Mouse (Mus musculus): ENCODE data around the gene Rab5b. TPM values are rescaled to one million over a fixed set of nuclear protein-coding genes. Genes with fewer than 3 reads are reported as not detected.

Gene Rab5b
- total and polyA plus RNA-seq, 2 experiments from 2014 or later, result 51.2 to 75.3 TPM

DNA sequence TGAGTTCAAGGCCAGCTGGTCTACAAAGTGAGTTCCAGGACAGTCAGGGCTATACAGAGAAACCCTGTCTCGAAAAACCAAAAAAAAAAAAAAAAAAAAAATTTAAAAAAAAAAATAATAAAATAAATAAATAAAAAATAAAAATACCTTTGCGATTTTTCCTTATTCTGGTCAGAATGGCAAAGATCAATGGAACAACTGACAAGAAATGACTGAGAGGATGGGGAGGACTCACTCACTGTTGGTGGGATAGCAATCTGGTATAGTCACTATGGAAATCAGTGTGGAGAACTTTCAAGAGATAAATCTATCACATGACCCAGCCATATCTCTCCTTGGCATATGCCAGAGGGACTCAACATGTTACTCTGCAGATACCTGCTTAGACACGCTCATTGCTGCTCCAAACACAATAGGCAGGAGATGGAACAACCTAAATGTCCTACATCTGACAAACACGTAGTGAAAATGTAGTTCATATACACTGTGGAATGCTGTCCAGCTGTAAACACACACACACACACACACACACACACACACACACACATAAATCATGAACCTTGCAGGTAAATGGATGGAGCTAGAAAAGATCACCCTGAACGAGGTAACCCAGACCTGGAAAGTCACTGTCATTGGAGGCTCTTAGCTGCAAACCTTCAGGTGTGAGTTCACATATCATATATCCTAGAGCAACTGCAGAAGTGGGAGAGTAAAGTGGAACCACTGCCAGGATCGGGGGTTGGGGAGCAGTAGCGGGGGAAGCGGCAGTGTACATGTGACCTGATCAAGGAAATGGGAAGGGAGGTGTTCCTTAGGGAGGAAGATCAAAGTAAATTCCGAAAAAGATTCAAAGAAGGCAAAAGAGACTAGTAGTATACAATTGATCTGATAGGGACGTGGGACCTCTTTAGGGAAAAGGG is 68.4 kb downstream of the Rab5b start:
- no peak overlapping the region for H3K27ac ChIP-seq (ENCODE audit: low read depth)
- H3K27me3 ChIP-seq (ENCODE audit: control insufficient read depth, insufficient read depth, low read length), result no peaks in the 10 kb centered on the region
- TF ChIP-seq EP300 (IDR thresholded peaks at IDR 0.05; ENCODE audit: low read depth) (no peak), CTCF (IDR thresholded peaks at IDR 0.05; ENCODE audit: low read depth) (no peak)
- 77% methylated on average over 10 of the region's 10 CpGs for WGBS
- no peaks in the 10 kb centered on the region for H3K9me3 ChIP-seq (replicated peaks; ENCODE audit: control insufficient read depth, low read length)
- H3K4me2 ChIP-seq (ENCODE audit: low read depth, low read length), result no peak overlapping the region
- ATAC-seq (ENCODE audit: insufficient read depth, low read depth) (no peak), DNase-seq (ENCODE audit: low spot score) (no peak)
- H3K9ac ChIP-seq (replicated peaks; ENCODE audit: low read depth, low read length), result no peak overlapping the region
- H3K36me3 ChIP-seq (replicated peaks; ENCODE audit: control insufficient read depth, insufficient read depth, low read length), result peaks cover 15% of the 10 kb centered on the region
- peaks cover 6% of the 10 kb centered on the region for H3K4me1 ChIP-seq (ENCODE audit: control insufficient read depth, insufficient read depth)
- H3K4me3 ChIP-seq (ENCODE audit: low read depth, low read length), result no peak overlapping the region

Other genes with a start within 250 kb of the Rab5b start
- 40.8 and 42.1 TPM in 2 replicates for gene Smarcc2, start 237.0 kb downstream of the Rab5b start, total RNA-seq (2014; rRNA removed; ENCODE audit: low replicate concordance)
- gene Smarcc2, start 237.0 kb downstream of the Rab5b start, polyA plus RNA-seq (2015; fragmentation: Nextera tagmentation; extraction: Ambion mirVana), result 31.9 and 32.9 TPM in 2 replicates
- gene Myl6, start 202.1 kb downstream of the Rab5b start, total RNA-seq (2014; rRNA removed; ENCODE audit: low replicate concordance), result 606 and 830 TPM in 2 replicates
- 791 and 823 TPM in 2 replicates for gene Myl6, start 202.1 kb downstream of the Rab5b start, polyA plus RNA-seq (2015; fragmentation: Nextera tagmentation; extraction: Ambion mirVana)
- gene Myl6b, start 197.6 kb downstream of the Rab5b start, total RNA-seq (2014; rRNA removed; ENCODE audit: low replicate concordance), result 3.2 and 4.8 TPM in 2 replicates
- gene Myl6b, start 197.6 kb downstream of the Rab5b start, polyA plus RNA-seq (2015; fragmentation: Nextera tagmentation; extraction: Ambion mirVana), result 4.6 and 4.9 TPM in 2 replicates
- 38.2 and 41.5 TPM in 2 replicates for gene Esyt1, start 170.4 kb downstream of the Rab5b start, total RNA-seq (2014; rRNA removed; ENCODE audit: low replicate concordance)
- 12.6 and 13.0 TPM in 2 replicates for gene Esyt1, start 170.4 kb downstream of the Rab5b start, polyA plus RNA-seq (2015; fragmentation: Nextera tagmentation; extraction: Ambion mirVana)
- gene Zc3h10, start 148.5 kb downstream of the Rab5b start, total RNA-seq (2014; rRNA removed; ENCODE audit: low replicate concordance), result 13.8 and 24.4 TPM in 2 replicates
- 6.1 and 8.1 TPM in 2 replicates for gene Zc3h10, start 148.5 kb downstream of the Rab5b start, polyA plus RNA-seq (2015; fragmentation: Nextera tagmentation; extraction: Ambion mirVana)
- 577 and 617 TPM in 2 replicates for gene Rpl41, start 147.0 kb downstream of the Rab5b start, total RNA-seq (2014; rRNA removed; ENCODE audit: low replicate concordance)
- 2,108 and 2,189 TPM in 2 replicates for gene Rpl41, start 147.0 kb downstream of the Rab5b start, polyA plus RNA-seq (2015; fragmentation: Nextera tagmentation; extraction: Ambion mirVana)
- 50.2 and 58.2 TPM in 2 replicates for gene Pa2g4, start 130.3 kb downstream of the Rab5b start, total RNA-seq (2014; rRNA removed; ENCODE audit: low replicate concordance)
- 72.4 and 74.3 TPM in 2 replicates for gene Pa2g4, start 130.3 kb downstream of the Rab5b start, polyA plus RNA-seq (2015; fragmentation: Nextera tagmentation; extraction: Ambion mirVana)
- 6.9 and 10.6 TPM in 2 replicates for gene Erbb3, start 106.6 kb downstream of the Rab5b start, total RNA-seq (2014; rRNA removed; ENCODE audit: low replicate concordance)
- gene Erbb3, start 106.6 kb downstream of the Rab5b start, polyA plus RNA-seq (2015; fragmentation: Nextera tagmentation; extraction: Ambion mirVana), result 3.0 and 3.1 TPM in 2 replicates
- gene Rps26, start 69.5 kb downstream of the Rab5b start, total RNA-seq (2014; rRNA removed; ENCODE audit: low replicate concordance), result 1,086 and 1,110 TPM in 2 replicates
- gene Rps26, start 69.5 kb downstream of the Rab5b start, polyA plus RNA-seq (2015; fragmentation: Nextera tagmentation; extraction: Ambion mirVana), result 341 and 360 TPM in 2 replicates
- gene Ikzf4, start 50.3 kb downstream of the Rab5b start, total RNA-seq (2014; rRNA removed; ENCODE audit: low replicate concordance), result 0.11 and 1.4 TPM in 2 replicates
- gene Ikzf4, start 50.3 kb downstream of the Rab5b start, polyA plus RNA-seq (2015; fragmentation: Nextera tagmentation; extraction: Ambion mirVana), result 0.52 and 0.59 TPM in 2 replicates
- 17.2 and 21.4 TPM in 2 replicates for gene Suox, start 22.2 kb downstream of the Rab5b start, total RNA-seq (2014; rRNA removed; ENCODE audit: low replicate concordance)
- 11.9 and 12.5 TPM in 2 replicates for gene Suox, start 22.2 kb downstream of the Rab5b start, polyA plus RNA-seq (2015; fragmentation: Nextera tagmentation; extraction: Ambion mirVana)
- 7.7 and 23.2 TPM in 2 replicates for gene Pmel, start 7.9 kb upstream of the Rab5b start, total RNA-seq (2014; rRNA removed; ENCODE audit: low replicate concordance)
- 2.0 and 3.0 TPM in 2 replicates for gene Pmel, start 7.9 kb upstream of the Rab5b start, polyA plus RNA-seq (2015; fragmentation: Nextera tagmentation; extraction: Ambion mirVana)
- 71.8 and 74.7 TPM in 2 replicates for gene Cdk2, start 8.8 kb upstream of the Rab5b start, total RNA-seq (2014; rRNA removed; ENCODE audit: low replicate concordance)
- 50.9 and 53.0 TPM in 2 replicates for gene Cdk2, start 8.8 kb upstream of the Rab5b start, polyA plus RNA-seq (2015; fragmentation: Nextera tagmentation; extraction: Ambion mirVana)
- gene Dgka, start 48.6 kb upstream of the Rab5b start, total RNA-seq (2014; rRNA removed; ENCODE audit: low replicate concordance), result 4.8 and 6.8 TPM in 2 replicates
- 4.8 and 5.2 TPM in 2 replicates for gene Dgka, start 48.6 kb upstream of the Rab5b start, polyA plus RNA-seq (2015; fragmentation: Nextera tagmentation; extraction: Ambion mirVana)
- gene Pym1, start 51.6 kb upstream of the Rab5b start, total RNA-seq (2014; rRNA removed; ENCODE audit: low replicate concordance), result 37.1 and 49.2 TPM in 2 replicates
- gene Pym1, start 51.6 kb upstream of the Rab5b start, polyA plus RNA-seq (2015; fragmentation: Nextera tagmentation; extraction: Ambion mirVana), result 13.7 and 16.5 TPM in 2 replicates
- 5.1 and 9.0 TPM in 2 replicates for gene Mmp19, start 94.6 kb upstream of the Rab5b start, total RNA-seq (2014; rRNA removed; ENCODE audit: low replicate concordance)
- gene Mmp19, start 94.6 kb upstream of the Rab5b start, polyA plus RNA-seq (2015; fragmentation: Nextera tagmentation; extraction: Ambion mirVana), result 1.00 and 1.5 TPM in 2 replicates
- gene Dnajc14, start 107.8 kb upstream of the Rab5b start, total RNA-seq (2014; rRNA removed; ENCODE audit: low replicate concordance), result 28.6 and 29.7 TPM in 2 replicates
- gene Dnajc14, start 107.8 kb upstream of the Rab5b start, polyA plus RNA-seq (2015; fragmentation: Nextera tagmentation; extraction: Ambion mirVana), result 27.6 and 29.8 TPM in 2 replicates
- 17.9 and 24.4 TPM in 2 replicates for gene Tmem198b, start 108.1 kb upstream of the Rab5b start, total RNA-seq (2014; rRNA removed; ENCODE audit: low replicate concordance)
- gene Tmem198b, start 108.1 kb upstream of the Rab5b start, polyA plus RNA-seq (2015; fragmentation: Nextera tagmentation; extraction: Ambion mirVana), result 11.1 and 11.6 TPM in 2 replicates
- 19.4 and 20.0 TPM in 2 replicates for gene Sarnp, start 121.1 kb upstream of the Rab5b start, total RNA-seq (2014; rRNA removed; ENCODE audit: low replicate concordance)
- 135 and 141 TPM in 2 replicates for gene Sarnp, start 121.1 kb upstream of the Rab5b start, polyA plus RNA-seq (2015; fragmentation: Nextera tagmentation; extraction: Ambion mirVana)
- 27.6 and 32.1 TPM in 2 replicates for gene Ormdl2, start 125.4 kb upstream of the Rab5b start, total RNA-seq (2014; rRNA removed; ENCODE audit: low replicate concordance)
- 20.2 and 26.7 TPM in 2 replicates for gene Ormdl2, start 125.4 kb upstream of the Rab5b start, polyA plus RNA-seq (2015; fragmentation: Nextera tagmentation; extraction: Ambion mirVana)
- 1.6 and 6.7 TPM in 2 replicates for gene Gdf11, start 195.5 kb upstream of the Rab5b start, total RNA-seq (2014; rRNA removed; ENCODE audit: low replicate concordance)
- 1.5 and 1.7 TPM in 2 replicates for gene Gdf11, start 195.5 kb upstream of the Rab5b start, polyA plus RNA-seq (2015; fragmentation: Nextera tagmentation; extraction: Ambion mirVana)
- gene Cd63, start 204.7 kb upstream of the Rab5b start, total RNA-seq (2014; rRNA removed; ENCODE audit: low replicate concordance), result 32.9 and 72.6 TPM in 2 replicates
- 381 and 398 TPM in 2 replicates for gene Cd63, start 204.7 kb upstream of the Rab5b start, polyA plus RNA-seq (2015; fragmentation: Nextera tagmentation; extraction: Ambion mirVana)
- 7.6 and 14.3 TPM in 2 replicates for gene Rdh5, start 226.6 kb upstream of the Rab5b start, total RNA-seq (2014; rRNA removed; ENCODE audit: low replicate concordance)
- 9.3 and 11.1 TPM in 2 replicates for gene Rdh5, start 226.6 kb upstream of the Rab5b start, polyA plus RNA-seq (2015; fragmentation: Nextera tagmentation; extraction: Ambion mirVana)
- gene Bloc1s1, start 227.8 kb upstream of the Rab5b start, total RNA-seq (2014; rRNA removed; ENCODE audit: low replicate concordance), result 121 and 130 TPM in 2 replicates
- 292 and 295 TPM in 2 replicates for gene Bloc1s1, start 227.8 kb upstream of the Rab5b start, polyA plus RNA-seq (2015; fragmentation: Nextera tagmentation; extraction: Ambion mirVana)
- gene Itga7, start 237.6 kb upstream of the Rab5b start, total RNA-seq (2014; rRNA removed; ENCODE audit: low replicate concordance), result 22.3 and 41.4 TPM in 2 replicates
- 18.5 and 22.7 TPM in 2 replicates for gene Itga7, start 237.6 kb upstream of the Rab5b start, polyA plus RNA-seq (2015; fragmentation: Nextera tagmentation; extraction: Ambion mirVana)